Mouse (Mus musculus): ENCODE measurements around the gene Trem3.

DNA sequence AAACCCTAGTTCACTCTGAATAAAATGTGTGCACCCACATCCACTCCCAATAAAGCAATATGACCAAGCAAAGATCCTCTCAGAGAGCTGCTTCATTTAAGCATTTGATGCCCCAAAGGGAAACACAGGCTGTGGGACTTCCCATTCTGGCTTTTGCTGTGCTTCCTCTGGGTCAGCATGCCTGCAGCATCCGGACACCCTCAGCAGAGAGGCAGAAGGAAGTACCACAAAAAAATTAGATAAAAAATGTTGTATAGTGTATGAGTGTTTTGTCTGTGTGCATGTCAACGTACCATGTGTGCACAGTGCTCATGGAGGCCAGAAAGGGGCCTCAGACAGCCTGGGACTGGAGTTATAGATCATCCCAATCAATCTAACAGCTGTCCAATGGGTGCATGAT lies 14.3 kb downstream of the Trem3 start:
- TF ChIP-seq POLR2A (IDR thresholded peaks at IDR 0.05; ENCODE audit: insufficient read depth, low read length), result no peak
- TF ChIP-seq CTCF (IDR thresholded peaks at IDR 0.05; ENCODE audit: low read depth, low read length), result no peak

Measured in ES-Bruce4 (cell line).